Mouse (Mus musculus): Measurements from ENCODE around the gene Inpp5d. TPM values are rescaled to one million over a fixed set of nuclear protein-coding genes. Genes with fewer than 3 reads are reported as not detected.
"Not testable (repeated sequence)": the region's sequence is repeated elsewhere in the genome, so short reads cannot be mapped to it uniquely, and the experiment has no call there.

Gene Inpp5d
- polyA plus RNA-seq, 1 experiment from 2014 or later = 6.0 TPM

DNA sequence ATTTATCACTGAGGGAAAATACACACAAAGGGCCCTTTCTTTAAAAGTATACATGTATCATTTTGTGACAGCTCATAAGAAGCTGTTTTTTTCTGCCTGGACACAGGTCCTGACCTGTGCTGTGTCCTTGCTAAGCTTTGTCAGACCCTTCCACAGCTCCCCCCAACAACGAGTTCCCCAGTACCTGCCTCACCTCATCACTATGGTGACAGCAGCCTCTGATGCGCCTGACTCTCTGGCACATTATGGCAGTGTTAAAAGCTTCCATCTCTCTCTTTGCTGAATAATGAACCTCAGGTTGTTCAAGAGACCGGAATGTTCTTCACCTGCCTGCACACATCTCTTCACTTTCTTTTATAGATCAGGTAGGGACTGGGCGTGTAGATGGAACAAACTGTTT is 51.4 kb downstream of the Inpp5d start:
- Histone ChIP-seq H3K27ac (no peak overlapping the region), H3K4me1 (no peaks in the 10 kb centered on the region), H3K27me3 (ENCODE audit: insufficient read depth, poor library complexity, severe bottlenecking) (no peaks in the 10 kb centered on the region), H3K4me3 (no peak overlapping the region), H3K36me3 (no peaks in the 10 kb centered on the region), H3K9me3 (no peaks in the 10 kb centered on the region)
- WGBS = 66% methylated on average over 4 of the region's 4 CpGs
- no peak for DNase-seq (ENCODE audit: low spot score)

DNA sequence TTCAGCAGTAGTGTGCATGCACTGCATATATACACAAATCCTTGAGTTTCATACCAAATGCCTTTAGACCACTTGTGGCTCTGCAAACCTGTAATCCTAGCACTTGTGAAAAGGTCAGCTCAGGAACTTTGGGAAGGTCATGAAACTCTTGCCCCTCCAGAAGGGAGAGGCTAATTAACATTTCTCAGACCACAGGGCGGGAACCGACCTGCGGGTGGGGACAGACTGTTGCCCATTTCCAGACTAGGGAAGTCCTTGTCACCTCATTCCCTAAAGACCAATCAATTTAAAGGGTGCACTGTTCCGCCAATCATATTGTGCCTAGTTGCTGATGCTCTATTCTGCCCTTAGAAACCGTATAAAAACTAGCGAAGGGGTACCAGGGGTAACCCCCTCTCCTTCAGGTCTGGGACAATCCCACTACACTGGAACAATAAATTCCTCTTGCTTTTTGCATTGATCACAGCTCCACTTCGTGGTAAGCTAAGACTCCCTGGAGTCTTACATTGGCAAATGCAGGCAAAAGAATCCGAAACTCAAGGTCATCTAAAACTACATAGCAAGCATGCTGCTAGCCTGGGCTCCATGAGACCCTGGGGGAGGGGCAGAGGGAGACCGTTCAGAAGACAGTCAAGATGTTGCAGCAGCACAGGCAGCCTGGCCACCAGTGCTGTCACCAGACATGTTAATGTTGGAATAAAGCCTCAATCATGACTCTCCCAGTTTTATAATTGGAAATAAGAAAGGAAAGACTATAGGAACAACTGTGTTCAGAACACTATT is 53.9 kb downstream of the Inpp5d start:
- 70% methylated on average over 9 of the region's 9 CpGs for WGBS
- no peak overlapping the region for H3K27ac ChIP-seq
- no peaks in the 10 kb centered on the region for H3K9me3 ChIP-seq
- no peaks in the 10 kb centered on the region for H3K36me3 ChIP-seq
- DNase-seq (ENCODE audit: low spot score) = no peak
- no peak overlapping the region for H3K4me3 ChIP-seq
- no peaks in the 10 kb centered on the region for H3K4me1 ChIP-seq
- no peaks in the 10 kb centered on the region for H3K27me3 ChIP-seq (ENCODE audit: insufficient read depth, poor library complexity, severe bottlenecking)

DNA sequence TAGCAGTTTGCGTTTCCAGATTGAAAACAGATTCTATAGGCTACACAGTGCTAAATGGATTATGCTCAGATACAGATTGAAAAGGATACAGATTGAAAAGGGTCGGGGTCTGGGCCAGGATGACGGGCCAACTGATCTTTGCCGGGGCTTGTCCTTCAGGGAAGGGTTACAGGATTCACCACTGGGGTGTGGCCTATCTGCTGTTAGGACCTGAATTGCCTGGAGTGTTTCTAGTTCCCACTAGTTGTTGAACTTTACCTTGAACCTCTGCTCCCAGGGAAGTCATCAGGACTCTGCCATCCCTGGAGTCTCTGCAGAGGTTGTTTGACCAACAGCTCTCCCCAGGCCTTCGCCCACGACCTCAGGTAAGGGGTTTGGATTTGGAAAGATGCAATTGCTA is 55.9 kb downstream of the Inpp5d start:
- no peak for DNase-seq (ENCODE audit: low spot score)
- Histone ChIP-seq H3K27me3 (ENCODE audit: insufficient read depth, poor library complexity, severe bottlenecking) (no peaks in the 10 kb centered on the region), H3K4me1 (no peaks in the 10 kb centered on the region), H3K4me3 (no peak overlapping the region), H3K9me3 (no peaks in the 10 kb centered on the region), H3K36me3 (no peaks in the 10 kb centered on the region), H3K27ac (no peak overlapping the region)
- WGBS = 73% methylated on average over 6 of the region's 6 CpGs

DNA sequence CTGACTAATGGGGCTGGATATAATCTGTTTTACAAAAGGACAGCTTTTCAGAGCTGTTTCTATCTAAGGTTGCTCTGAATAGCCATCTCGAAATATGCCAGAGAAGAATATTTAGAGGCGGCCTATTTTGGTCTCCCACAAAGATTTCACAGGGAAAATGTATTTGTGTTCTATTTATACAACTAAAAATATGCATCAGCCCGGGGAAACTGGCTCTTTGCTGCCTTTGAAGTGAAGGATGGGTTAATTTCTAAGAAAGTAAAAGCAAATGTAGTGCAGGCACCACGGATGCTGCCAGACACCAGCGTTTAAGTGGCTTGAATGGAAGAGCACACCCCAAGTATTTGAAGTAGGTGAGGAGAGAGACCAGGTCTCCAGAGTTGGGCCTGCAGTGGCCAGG is 59.0 kb downstream of the Inpp5d start:
- Histone ChIP-seq H3K4me3 (no peak overlapping the region), H3K36me3 (0 out of 2 replicates have a peak, but pooled peaks cover 3% of the 10 kb centered on the region), H3K27ac (no peak overlapping the region), H3K9me3 (no peaks in the 10 kb centered on the region), H3K4me1 (no peaks in the 10 kb centered on the region), H3K27me3 (ENCODE audit: insufficient read depth, poor library complexity, severe bottlenecking) (no peaks in the 10 kb centered on the region)
- 79% methylated on average over 5 of the region's 5 CpGs for WGBS
- no peak for DNase-seq (ENCODE audit: low spot score)

DNA sequence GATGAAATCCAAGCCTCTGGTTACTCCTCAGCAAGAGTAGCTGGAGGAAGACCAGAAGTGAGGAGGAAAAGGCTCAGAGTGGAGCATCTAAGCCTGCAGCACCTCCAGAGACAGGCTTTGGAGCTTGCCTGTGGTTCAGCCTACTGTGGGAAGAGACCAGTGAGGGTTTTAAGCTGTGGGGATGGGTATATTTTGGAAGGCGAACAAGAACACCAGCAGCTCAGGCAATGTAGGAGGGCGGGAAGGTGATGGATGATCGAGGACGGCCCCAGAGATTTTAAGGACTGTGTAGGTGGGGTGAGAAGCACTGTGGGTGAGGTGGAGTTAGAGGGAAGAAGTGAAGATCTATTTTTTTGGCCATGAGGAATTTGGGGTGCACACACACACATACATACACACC is 60.8 kb downstream of the Inpp5d start:
- DNase-seq (ENCODE audit: low spot score) = no peak
- Histone ChIP-seq H3K4me1 (no peaks in the 10 kb centered on the region), H3K9me3 (no peaks in the 10 kb centered on the region), H3K36me3 (0 out of 2 replicates have a peak, but pooled peaks cover 3% of the 10 kb centered on the region), H3K27me3 (ENCODE audit: insufficient read depth, poor library complexity, severe bottlenecking) (no peaks in the 10 kb centered on the region), H3K4me3 (no peak overlapping the region), H3K27ac (no peak overlapping the region)
- WGBS = 86% methylated on average over 4 of the region's 4 CpGs

DNA sequence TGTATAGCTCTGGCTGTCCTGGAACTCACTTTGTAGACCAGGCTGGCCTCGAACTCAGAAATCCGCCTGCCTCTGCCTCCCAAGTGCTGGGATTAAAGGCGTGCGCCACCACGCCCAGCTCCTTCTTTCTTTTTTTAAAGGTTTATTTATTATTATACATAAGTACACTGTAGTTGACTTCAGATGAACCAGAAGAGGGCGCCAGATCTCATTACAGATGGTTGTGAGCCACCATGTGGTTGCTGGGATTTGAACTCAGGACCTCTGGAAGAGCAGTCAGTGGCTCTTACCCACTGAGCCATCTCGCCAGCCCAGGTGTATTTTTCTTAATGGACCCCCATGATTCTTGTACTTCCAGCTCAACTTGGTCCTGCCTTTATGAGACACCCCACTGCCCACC is 62.4 kb downstream of the Inpp5d start:
- not testable (repeated sequence) for H3K27ac ChIP-seq; H3K4me3 ChIP-seq; DNase-seq (ENCODE audit: low spot score); H3K27me3 ChIP-seq (ENCODE audit: insufficient read depth, poor library complexity, severe bottlenecking); H3K36me3 ChIP-seq; H3K4me1 ChIP-seq; H3K9me3 ChIP-seq
- 81% methylated on average over 7 of the region's 7 CpGs for WGBS

DNA sequence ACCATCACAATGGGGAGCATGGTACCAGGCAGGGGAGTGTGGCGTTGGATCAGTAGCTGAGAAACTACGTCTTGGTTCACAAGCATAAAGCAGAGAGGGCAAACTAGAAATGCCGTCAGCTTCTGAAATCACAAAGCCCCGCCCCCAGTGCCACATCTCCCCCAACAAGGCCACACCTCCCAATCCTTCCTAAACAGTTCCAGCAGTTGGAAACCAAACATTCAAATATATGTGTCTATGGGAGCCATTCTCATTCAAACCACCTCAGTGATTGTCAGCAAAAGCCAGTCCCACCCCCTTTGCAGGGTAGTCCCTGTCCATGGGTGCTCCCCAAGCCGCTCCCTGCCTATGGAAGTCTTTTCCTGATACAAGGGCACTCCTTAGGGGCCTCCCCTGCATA is 64.0 kb downstream of the Inpp5d start:
- Histone ChIP-seq H3K36me3 (0 out of 2 replicates have a peak, but pooled peaks cover 3% of the 10 kb centered on the region), H3K4me3 (no peak overlapping the region), H3K4me1 (no peaks in the 10 kb centered on the region), H3K9me3 (no peaks in the 10 kb centered on the region), H3K27me3 (ENCODE audit: insufficient read depth, poor library complexity, severe bottlenecking) (no peaks in the 10 kb centered on the region), H3K27ac (no peak overlapping the region)
- WGBS = 88% methylated on average over 5 of the region's 5 CpGs
- no peak for DNase-seq (ENCODE audit: low spot score)

DNA sequence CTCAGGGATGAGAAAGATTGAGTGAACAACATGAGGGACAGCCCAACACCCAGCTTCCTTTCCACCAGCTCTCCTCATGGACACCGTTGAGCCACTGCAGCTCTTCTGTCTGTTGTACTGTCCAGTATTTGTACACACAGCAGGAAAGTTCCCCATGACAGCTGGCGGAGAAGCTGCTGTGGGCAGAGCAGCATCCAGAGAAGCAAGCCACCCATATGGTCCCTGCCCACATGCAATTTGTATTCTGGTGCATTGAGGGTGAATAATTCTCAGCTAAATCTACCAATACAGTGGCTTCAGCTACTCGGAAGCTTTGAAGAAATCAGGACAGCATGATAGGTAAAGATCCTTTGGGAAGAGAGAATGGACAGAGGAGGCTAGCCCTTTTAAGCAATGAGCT is 64.7 kb downstream of the Inpp5d start:
- Histone ChIP-seq H3K4me3 (no peak overlapping the region), H3K27ac (no peak overlapping the region), H3K9me3 (no peaks in the 10 kb centered on the region), H3K27me3 (ENCODE audit: insufficient read depth, poor library complexity, severe bottlenecking) (no peaks in the 10 kb centered on the region), H3K4me1 (no peaks in the 10 kb centered on the region), H3K36me3 (0 out of 2 replicates have a peak, but pooled peaks cover 3% of the 10 kb centered on the region)
- DNase-seq (ENCODE audit: low spot score) = no peak
- WGBS = 80% methylated on average over 3 of the region's 3 CpGs

DNA sequence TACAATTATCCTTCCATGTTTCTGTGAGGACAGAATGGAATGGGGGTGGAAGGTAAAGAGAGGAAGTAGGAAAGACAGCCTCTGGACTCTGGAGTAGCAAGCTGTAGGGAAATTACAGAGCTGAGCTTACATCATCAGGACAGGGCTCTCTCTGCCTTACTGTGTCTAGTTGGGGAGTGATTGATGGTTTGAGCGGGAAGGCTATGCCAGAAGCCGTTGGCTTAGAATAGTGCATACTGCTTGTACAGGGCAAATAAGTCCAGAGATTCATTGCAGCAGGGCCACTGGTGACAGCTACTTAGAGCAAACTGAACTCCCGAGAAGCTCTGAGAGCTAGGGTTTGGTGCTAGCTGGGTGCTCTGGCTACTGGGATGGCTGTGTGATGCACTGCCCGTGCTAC is 66.2 kb downstream of the Inpp5d start:
- Histone ChIP-seq H3K4me3 (no peak overlapping the region), H3K36me3 (0 out of 2 replicates have a peak, but pooled peaks cover 3% of the 10 kb centered on the region), H3K27ac (no peak overlapping the region), H3K4me1 (no peaks in the 10 kb centered on the region), H3K9me3 (no peaks in the 10 kb centered on the region), H3K27me3 (ENCODE audit: insufficient read depth, poor library complexity, severe bottlenecking) (no peaks in the 10 kb centered on the region)
- WGBS = 69% methylated on average over 4 of the region's 4 CpGs
- DNase-seq (ENCODE audit: low spot score) = no peak

DNA sequence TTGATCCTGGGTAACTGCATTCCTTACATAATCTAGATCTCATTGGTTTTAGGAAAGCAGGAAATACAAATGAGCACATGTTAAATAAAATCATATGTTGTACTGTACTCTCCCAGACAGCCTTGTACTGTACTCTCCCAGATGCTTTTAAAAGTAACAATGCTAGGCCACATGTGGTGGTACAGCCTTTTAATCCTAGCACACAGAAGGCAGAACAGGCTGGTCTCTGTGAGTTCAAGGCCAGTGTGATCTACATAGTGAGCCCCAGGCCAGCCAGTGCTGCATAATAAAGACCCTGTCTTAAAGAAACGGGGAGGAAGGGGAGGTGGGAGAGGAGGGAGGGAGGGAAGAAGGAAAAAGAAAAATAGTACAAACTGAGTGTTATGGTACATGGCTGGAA is 66.9 kb downstream of the Inpp5d start:
- Histone ChIP-seq H3K27ac (no peak overlapping the region), H3K36me3 (0 out of 2 replicates have a peak, but pooled peaks cover 3% of the 10 kb centered on the region), H3K4me1 (no peaks in the 10 kb centered on the region), H3K9me3 (no peaks in the 10 kb centered on the region), H3K27me3 (ENCODE audit: insufficient read depth, poor library complexity, severe bottlenecking) (no peaks in the 10 kb centered on the region), H3K4me3 (no peak overlapping the region)
- 50% methylated on average over 1 of the region's 1 CpGs for WGBS
- DNase-seq (ENCODE audit: low spot score) = no peak

DNA sequence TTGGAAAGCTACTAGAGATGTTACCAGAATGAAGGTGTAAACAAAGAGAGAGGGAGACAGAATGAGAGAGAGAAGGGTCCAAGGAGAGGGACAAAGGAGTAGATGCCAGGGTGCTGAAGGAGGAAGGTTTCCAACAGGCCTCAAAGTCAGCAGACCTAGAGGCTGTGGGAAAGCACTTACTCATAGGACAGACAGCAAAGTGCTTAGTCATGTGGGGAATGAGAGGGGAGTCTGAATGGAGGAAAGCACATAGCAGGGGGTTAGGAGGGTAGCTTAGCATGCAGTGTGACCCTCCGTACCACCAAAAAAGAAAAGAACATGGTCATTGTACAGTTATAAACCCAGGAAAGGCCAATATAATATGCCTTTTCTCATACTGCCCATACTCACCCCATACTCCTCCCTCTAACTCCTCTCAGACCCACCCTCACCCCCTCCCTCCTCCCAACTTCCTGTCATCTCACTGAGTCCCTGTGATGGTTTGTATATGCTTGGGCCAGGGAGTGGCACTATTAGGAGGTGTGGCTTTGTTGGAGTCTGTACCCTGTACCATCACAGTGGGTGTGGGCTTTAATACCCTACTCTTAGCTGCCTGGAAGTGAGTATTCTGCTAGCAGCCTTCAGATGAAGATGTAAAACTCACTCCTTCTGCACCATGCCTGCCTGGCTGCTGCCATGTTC is 69.7 kb downstream of the Inpp5d start:
- no peak overlapping the region for H3K27ac ChIP-seq
- 91% methylated on average over 1 of the region's 1 CpGs for WGBS

DNA sequence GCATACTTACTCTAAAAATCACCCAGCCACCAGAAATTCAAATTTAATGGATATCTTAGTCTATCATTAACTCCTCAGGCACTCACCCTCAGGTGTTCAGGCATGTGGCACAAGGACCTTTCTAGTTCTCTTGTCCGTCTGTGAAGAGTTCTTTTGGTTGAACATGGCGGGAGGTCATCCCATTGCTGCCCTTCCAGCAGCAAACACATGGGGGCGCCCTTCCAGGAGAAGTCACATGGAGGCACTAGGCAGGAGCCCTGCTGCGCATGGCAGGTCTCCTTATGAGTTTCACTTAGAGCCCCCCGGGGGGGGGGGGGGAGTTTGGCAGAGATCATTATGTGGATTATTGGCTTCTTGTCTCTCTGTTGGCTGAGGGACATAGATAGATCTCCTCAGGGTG is 76.2 kb downstream of the Inpp5d start:
- Histone ChIP-seq H3K36me3 (no peaks in the 10 kb centered on the region), H3K27ac (no peak overlapping the region), H3K9me3 (no peaks in the 10 kb centered on the region), H3K4me1 (peaks cover 12% of the 10 kb centered on the region), H3K4me3 (no peak overlapping the region), H3K27me3 (ENCODE audit: insufficient read depth, poor library complexity, severe bottlenecking) (no peaks in the 10 kb centered on the region)
- DNase-seq (ENCODE audit: low spot score) = no peak
- 74% methylated on average over 5 of the region's 5 CpGs for WGBS

More for the DNA sequence above, 69.7 kb downstream of the Inpp5d start:
- Histone ChIP-seq H3K9me3 (no peaks in the 10 kb centered on the region), H3K27me3 (ENCODE audit: insufficient read depth, poor library complexity, severe bottlenecking) (no peaks in the 10 kb centered on the region), H3K4me1 (no peaks in the 10 kb centered on the region), H3K36me3 (no peaks in the 10 kb centered on the region), H3K4me3 (no peak overlapping the region)
- no peak for DNase-seq (ENCODE audit: low spot score)

DNA sequence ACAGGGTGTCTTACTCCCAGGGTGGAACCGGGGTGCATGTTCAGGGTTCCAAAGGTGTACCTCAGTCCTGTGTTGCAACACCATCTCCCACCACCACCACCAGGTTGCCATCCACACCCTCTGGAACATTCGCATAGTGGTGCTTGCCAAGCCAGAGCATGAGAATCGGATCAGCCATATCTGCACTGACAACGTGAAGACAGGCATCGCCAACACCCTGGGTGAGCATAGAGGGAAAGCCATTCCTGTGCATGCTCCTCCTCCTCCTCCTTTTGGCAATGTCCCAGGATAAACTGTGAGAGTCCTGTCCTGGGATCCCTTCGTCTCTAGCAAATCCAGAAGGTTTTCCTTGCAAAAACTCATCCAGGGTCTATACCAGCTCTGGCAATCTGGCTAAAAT is 77.9 kb downstream of the Inpp5d start:
- DNase-seq (ENCODE audit: low spot score) = peak; percentile 79
- Histone ChIP-seq H3K27ac (no peak overlapping the region), H3K36me3 (no peaks in the 10 kb centered on the region), H3K27me3 (ENCODE audit: insufficient read depth, poor library complexity, severe bottlenecking) (no peaks in the 10 kb centered on the region), H3K4me3 (no peak overlapping the region), H3K4me1 (peaks cover 12% of the 10 kb centered on the region), H3K9me3 (no peaks in the 10 kb centered on the region)
- WGBS = 66% methylated on average over 6 of the region's 6 CpGs
